Mouse (Mus musculus) kidney, embryonic 15.5 days (tissue): ENCODE results near the gene Endou. TPM values are rescaled to one million over a fixed set of nuclear protein-coding genes. Genes with fewer than 3 reads are reported as not detected.
"Not testable (repeated sequence)": the region's sequence is repeated elsewhere in the genome, so short reads cannot be mapped to it uniquely, and the experiment has no call there.

Experiments used
- ATAC-seq: fragments of 200-750 bp; cut with Nextera tagmentation; replicated peaks from 2 replicates; pipeline ENCODE4 v1.8.0; 2017; ENCODE audit warnings: moderate TSS enrichment; ENCODE audit not compliant: low FRiP score
- H3K27ac ChIP-seq: fragments of 300-500 bp; sonication (generic); 2 replicates; pipeline ENCODE4 v1.5.1; 2015; ENCODE audit warnings: mild to moderate bottlenecking, inconsistent platforms
- H3K27me3 ChIP-seq: fragments of 300-500 bp; sonication (generic); 2 replicates; pipeline ENCODE4 v1.6.1; 2015; ENCODE audit warnings: inconsistent platforms
- H3K36me3 ChIP-seq: fragments of 300-500 bp; sonication (generic); 2 replicates; pipeline ENCODE4 v1.6.1; 2015; ENCODE audit warnings: inconsistent platforms
- H3K4me1 ChIP-seq: fragments of 300-500 bp; sonication (generic); 2 replicates; pipeline ENCODE4 v1.6.1; 2015; ENCODE audit warnings: inconsistent platforms
- H3K4me2 ChIP-seq: fragments of 300-500 bp; sonication (generic); 2 replicates; pipeline ENCODE4 v1.6.1; 2015; ENCODE audit warnings: moderate library complexity, mild to moderate bottlenecking, inconsistent platforms
- H3K4me3 ChIP-seq: fragments of 300-500 bp; sonication (generic); replicated peaks from 2 replicates; pipeline ENCODE4 v1.5.1; 2015; ENCODE audit warnings: mild to moderate bottlenecking, inconsistent platforms
- H3K9ac ChIP-seq: fragments of 300-500 bp; sonication (generic); 2 replicates; pipeline ENCODE4 v1.6.1; 2015; ENCODE audit warnings: mild to moderate bottlenecking, inconsistent platforms
- H3K9me3 ChIP-seq: fragments of 300-500 bp; sonication (generic); replicated peaks from 2 replicates; pipeline ENCODE4 v1.6.1; 2016; ENCODE audit warnings: inconsistent platforms
- WGBS: fragments of 180-500 bp; shearing (Covaris S2); methylation state at CpG from one replicate; pipeline ENCODE4 v1.1.7; 2015; ENCODE audit warnings: mixed read lengths; 5-methylcytosine and 5-hydroxymethylcytosine counted together
- polyA plus RNA-seq: library from polyadenylated mRNA; unstranded; fragments of >200 nt; fragmentation: Nextera tagmentation; extraction: Ambion mirVana; gene quantifications from 2 replicates; pipeline ENCODE4 v1.2.1, GENCODE M21; 2015

Gene Endou
- polyA plus RNA-seq, 1 experiment from 2014 or later = 0.36 TPM

GRCm38 (mm10) chr15:97673256-97674000 is 57.7 kb downstream of the Endou start:
- Histone ChIP-seq H3K4me2 (no peak overlapping the region), H3K4me1 (peaks cover 5% of the 10 kb centered on the region), H3K4me3 (no peak overlapping the region), H3K9me3 (no peaks in the 10 kb centered on the region), H3K9ac (no peak overlapping the region), H3K36me3 (peaks cover 62% of the 10 kb centered on the region), H3K27me3 (no peaks in the 10 kb centered on the region), H3K27ac (no peak overlapping the region)
- ATAC-seq = no peak
- WGBS = 89% methylated on average over 7 of the region's 7 CpGs

GRCm38 (mm10) chr15:97672211-97672765 is 58.9 kb downstream of the Endou start:
- Histone ChIP-seq H3K27me3 (no peaks in the 10 kb centered on the region), H3K9ac (no peak overlapping the region), H3K9me3 (no peaks in the 10 kb centered on the region), H3K4me3 (no peak overlapping the region), H3K4me1 (peaks cover 9% of the 10 kb centered on the region), H3K27ac (no peak overlapping the region), H3K36me3 (peaks cover 50% of the 10 kb centered on the region), H3K4me2 (no peak overlapping the region)
- WGBS = 72% methylated on average over 9 of the region's 9 CpGs
- ATAC-seq = no peak

DNA sequence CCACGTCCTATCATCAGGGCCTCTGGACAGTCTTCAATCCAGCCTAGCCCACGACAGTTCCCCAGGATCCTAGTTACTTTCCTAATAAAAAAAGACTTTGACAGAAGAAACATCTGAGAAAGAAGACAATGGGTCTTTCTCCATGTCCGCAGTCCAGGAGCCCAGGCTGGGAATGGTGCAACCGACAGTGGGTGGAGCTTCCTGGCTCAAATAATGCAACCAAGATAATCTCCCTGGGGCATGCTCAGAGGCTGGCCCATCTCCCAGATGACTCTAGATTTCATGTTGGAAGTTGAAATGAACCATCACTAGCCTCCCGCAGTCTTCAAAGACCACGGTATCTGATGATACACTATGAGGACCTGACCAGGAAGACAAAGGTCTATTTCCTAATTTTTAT is 60.6 kb downstream of the Endou start:
- 84% methylated on average over 6 of the region's 6 CpGs for WGBS
- Histone ChIP-seq H3K9ac (no peak overlapping the region), H3K36me3 (peaks cover 33% of the 10 kb centered on the region), H3K27me3 (no peaks in the 10 kb centered on the region), H3K27ac (no peak overlapping the region), H3K4me1 (peaks cover 9% of the 10 kb centered on the region), H3K4me2 (no peak overlapping the region), H3K4me3 (no peak overlapping the region), H3K9me3 (no peaks in the 10 kb centered on the region)
- no peak for ATAC-seq

DNA sequence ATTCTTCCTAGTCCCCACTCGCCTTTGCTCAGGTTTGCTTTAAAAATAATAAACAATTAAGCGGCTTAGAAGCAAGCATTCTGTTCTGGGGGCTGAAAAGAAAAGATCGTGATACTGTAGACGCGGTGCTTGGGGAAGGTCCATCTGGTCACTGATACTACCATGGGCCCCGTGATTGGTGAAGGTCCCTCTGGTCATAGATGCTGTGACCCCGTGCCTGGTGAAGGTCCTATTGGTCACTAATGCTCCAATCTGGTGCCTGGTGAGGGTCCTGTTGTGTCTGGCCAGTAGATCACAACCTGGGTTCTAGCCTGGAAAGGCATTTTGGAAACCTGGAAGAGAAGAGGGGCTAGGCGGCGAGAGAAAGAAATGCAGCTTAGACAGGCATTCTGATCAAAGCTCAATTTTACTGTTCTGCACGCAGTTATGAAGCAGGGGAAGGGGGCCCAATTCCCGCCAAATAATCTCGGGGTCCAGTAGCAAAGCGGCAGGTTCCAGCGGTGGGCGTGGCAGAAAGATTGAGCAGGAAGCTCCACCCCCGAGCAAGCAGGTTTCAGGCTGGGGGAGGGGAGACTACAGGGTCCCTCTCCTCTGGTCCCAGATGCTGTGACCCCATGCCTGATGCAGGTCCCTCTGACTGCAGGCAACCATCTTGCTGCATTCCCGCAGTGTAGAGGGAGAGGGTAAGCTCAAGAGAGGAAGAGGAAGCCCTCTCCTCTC is 62.8 kb downstream of the Endou start:
- H3K4me2 ChIP-seq, H3K9me3 ChIP-seq, H3K9ac ChIP-seq, H3K4me3 ChIP-seq, ATAC-seq, H3K4me1 ChIP-seq, H3K27ac ChIP-seq, H3K27me3 ChIP-seq: not testable (repeated sequence)
- 72% methylated on average over 17 of the region's 17 CpGs for WGBS
- peaks cover 13% of the 10 kb centered on the region for H3K36me3 ChIP-seq

GRCm38 (mm10) chr15:97667437-97667836 is 63.7 kb downstream of the Endou start:
- H3K36me3 ChIP-seq = peaks cover 4% of the 10 kb centered on the region; the same call in 1 of the 2 replicates
- 37% methylated on average over 7 of the region's 7 CpGs for WGBS
- ATAC-seq = no peak
- no peaks in the 10 kb centered on the region for H3K27me3 ChIP-seq
- no peaks in the 10 kb centered on the region for H3K9me3 ChIP-seq
- no peak overlapping the region for H3K9ac ChIP-seq
- H3K4me3 ChIP-seq = no peak overlapping the region
- H3K4me2 ChIP-seq = 0 out of 2 replicates have a peak overlapping the region, but pooled peaks have one; percentile 23
- no peak overlapping the region for H3K27ac ChIP-seq
- peaks cover 7% of the 10 kb centered on the region for H3K4me1 ChIP-seq

GRCm38 (mm10) chr15:97666457-97666770 is 64.7 kb downstream of the Endou start:
- no peak overlapping the region for H3K4me2 ChIP-seq
- H3K27me3 ChIP-seq = no peaks in the 10 kb centered on the region
- ATAC-seq = no peak
- H3K4me3 ChIP-seq = no peak overlapping the region
- H3K27ac ChIP-seq = no peak overlapping the region
- H3K9me3 ChIP-seq = no peaks in the 10 kb centered on the region
- H3K4me1 ChIP-seq = peaks cover 4% of the 10 kb centered on the region; the same call in 1 of the 2 replicates
- no peaks in the 10 kb centered on the region for H3K36me3 ChIP-seq
- 91% methylated on average over 10 of the region's 10 CpGs for WGBS
- no peak overlapping the region for H3K9ac ChIP-seq

- no peak overlapping the region for H3K27ac ChIP-seq
- no peaks in the 10 kb centered on the region for H3K9me3 ChIP-seq
- no peak overlapping the region for H3K4me3 ChIP-seq
- no peaks in the 10 kb centered on the region for H3K36me3 ChIP-seq
- H3K9ac ChIP-seq = no peak overlapping the region
- H3K4me2 ChIP-seq = no peak overlapping the region
- H3K4me1 ChIP-seq = peaks cover 4% of the 10 kb centered on the region; the same call in 1 of the 2 replicates
- no peaks in the 10 kb centered on the region for H3K27me3 ChIP-seq
- 81% methylated on average over 25 of the region's 25 CpGs for WGBS
- no peak for ATAC-seq
Observed at GRCm38 (mm10) chr15:97665770-97666456, 65.2 kb downstream of the Endou start.

DNA sequence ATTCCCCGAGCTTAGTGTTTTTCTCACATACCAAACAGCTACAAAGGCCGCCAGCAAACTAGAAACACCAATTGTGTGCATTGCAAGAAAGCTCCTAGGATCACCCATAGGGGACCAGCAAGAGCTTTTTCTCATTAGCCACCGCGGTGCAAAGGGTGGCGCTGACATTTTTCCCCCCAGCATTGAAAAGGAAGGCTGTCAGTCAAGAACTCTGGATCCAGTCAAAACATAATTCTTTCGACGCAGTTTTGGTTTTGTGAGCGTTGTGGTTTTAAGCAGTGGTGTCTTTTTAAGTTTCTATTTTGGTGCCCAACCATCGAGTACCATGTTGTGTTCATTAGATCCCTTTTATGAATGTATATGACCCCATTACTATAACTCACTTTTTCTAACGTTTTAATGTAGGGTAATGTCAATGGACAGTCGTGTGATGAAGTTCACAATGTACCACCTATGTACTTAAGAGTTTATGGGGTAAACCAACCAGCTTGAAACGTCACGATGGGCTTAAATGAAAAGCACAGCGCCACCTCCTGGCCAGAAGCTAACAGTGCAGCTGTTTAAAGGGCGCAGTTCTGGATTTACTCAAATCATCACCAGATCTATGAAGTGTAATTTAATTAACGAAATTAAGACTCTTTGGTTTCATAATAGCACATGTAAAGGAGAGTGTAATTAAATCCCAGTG is 66.0 kb downstream of the Endou start:
- H3K9ac ChIP-seq = no peak overlapping the region
- no peak overlapping the region for H3K4me2 ChIP-seq

DNA sequence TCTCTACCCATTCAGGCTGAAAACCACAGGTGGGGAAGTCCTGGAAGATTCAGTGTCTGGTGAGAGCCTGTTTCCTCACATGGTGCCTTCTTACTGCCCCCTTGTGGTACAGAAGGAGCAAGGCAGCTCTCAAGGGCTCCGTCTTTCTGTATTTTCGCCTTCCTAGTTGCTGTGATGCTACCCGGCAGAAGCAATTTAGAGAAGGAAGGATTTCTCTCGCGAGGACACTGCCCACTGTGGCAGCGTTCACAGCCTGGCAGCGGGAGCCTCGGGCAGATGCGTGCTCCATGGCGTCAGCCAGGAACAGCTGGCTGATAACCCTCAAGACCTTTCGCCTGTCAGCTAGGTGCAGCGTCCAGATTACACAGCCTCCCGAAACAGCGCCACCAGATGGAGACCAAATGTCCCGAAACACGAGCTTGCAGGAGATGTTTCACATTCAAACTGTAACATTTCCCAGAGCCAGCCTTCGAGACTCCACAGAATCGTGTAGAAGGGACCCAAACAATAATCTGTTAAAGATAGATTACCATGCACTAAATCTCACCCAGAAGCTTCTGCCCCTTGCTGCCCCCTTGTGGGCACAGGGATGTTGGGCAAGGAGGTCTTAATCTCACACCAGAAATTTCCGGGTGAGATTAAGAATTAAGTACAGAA is 67.3 kb downstream of the Endou start:
- peaks cover 6% of the 10 kb centered on the region; the same call in 1 of the 2 replicates for H3K4me1 ChIP-seq
- peak overlapping the region; percentile 30; the same call in 1 of the 2 replicates for H3K27ac ChIP-seq
- ATAC-seq = peak; percentile 61
- no peaks in the 10 kb centered on the region for H3K36me3 ChIP-seq
- H3K4me3 ChIP-seq = peak overlapping the region; percentile 49
- peak overlapping the region; percentile 80 for H3K4me2 ChIP-seq
- H3K9ac ChIP-seq = peak overlapping the region; percentile 35; the same call in 1 of the 2 replicates
- WGBS = 7% methylated on average over 19 of the region's 19 CpGs
- no peaks in the 10 kb centered on the region for H3K9me3 ChIP-seq
- H3K27me3 ChIP-seq = no peaks in the 10 kb centered on the region

More for the DNA sequence above, 66.0 kb downstream of the Endou start:
- no peaks in the 10 kb centered on the region for H3K36me3 ChIP-seq
- no peak for ATAC-seq
- peaks cover 4% of the 10 kb centered on the region; the same call in 1 of the 2 replicates for H3K4me1 ChIP-seq
- WGBS = 64% methylated on average over 16 of the region's 16 CpGs
- H3K4me3 ChIP-seq = no peak overlapping the region
- no peak overlapping the region for H3K27ac ChIP-seq
- H3K27me3 ChIP-seq = no peaks in the 10 kb centered on the region
- no peaks in the 10 kb centered on the region for H3K9me3 ChIP-seq
